Mouse (Mus musculus): ENCODE results near the gene Gm16506. TPM values are rescaled to one million over a fixed set of nuclear protein-coding genes. Genes with fewer than 3 reads are reported as not detected.
"Not testable (repeated sequence)": the region's sequence is repeated elsewhere in the genome, so short reads cannot be mapped to it uniquely, and the experiment has no call there.

Gm16506 gene
- total RNA-seq (2021): not detected
- long read RNA-seq, experiment 1: 0 reads
- long read RNA-seq, experiment 2: 0 reads

DNA sequence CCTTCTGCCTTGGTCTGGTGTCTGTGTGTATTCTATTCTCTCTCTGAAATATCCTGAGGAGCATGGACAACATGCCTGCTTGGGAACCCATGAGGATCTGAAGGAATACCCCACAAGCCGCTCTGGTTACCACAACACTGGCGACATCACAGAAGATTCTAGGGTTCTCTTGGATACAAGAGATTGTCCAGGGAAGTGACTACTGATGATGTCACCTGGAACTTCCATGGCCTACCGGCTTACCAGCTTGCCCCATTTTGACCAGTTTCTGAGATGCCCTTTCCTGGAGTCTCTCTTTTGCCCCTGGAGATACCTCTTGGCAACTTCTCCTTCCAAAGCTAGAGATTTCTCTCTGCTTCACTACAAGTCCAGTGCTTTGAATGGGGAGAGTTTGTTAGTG, at the start of gene Gm16506:
Gm16506 (minus strand) TSS at position 101 of the 400 bp plus-strand sequence.
- DNase-seq; intact Hi-C loops (cut with DNase I; ENCODE audit: low total_unique reads): not testable (repeated sequence)

DNA sequence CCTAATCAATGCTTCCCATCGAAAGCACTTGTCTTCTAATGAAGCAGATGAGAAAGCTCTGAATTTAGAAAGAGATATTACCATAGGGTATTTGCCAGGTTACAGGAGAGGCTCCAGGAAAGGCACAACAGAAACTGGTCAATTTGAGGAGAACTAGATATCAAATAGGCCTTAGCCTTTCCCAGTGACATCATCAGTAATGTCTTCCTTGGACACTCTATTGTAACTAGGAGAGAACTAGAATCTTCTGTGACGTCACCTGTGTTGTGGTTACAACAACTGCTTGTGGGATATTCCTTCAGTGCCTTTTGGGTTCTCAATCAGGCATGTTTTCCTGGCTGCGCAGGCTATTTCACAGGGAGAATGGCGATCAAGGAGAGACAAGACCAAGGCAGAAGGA, 20.3 kb upstream of the Gm16506 start, which contains the start of gene Gm6526:
Gm6526 (plus strand) TSS at position 301 of the 400 bp plus-strand sequence.
- intact Hi-C loops (cut with DNase I; ENCODE audit: low total_unique reads); DNase-seq: not testable (repeated sequence)

DNA sequence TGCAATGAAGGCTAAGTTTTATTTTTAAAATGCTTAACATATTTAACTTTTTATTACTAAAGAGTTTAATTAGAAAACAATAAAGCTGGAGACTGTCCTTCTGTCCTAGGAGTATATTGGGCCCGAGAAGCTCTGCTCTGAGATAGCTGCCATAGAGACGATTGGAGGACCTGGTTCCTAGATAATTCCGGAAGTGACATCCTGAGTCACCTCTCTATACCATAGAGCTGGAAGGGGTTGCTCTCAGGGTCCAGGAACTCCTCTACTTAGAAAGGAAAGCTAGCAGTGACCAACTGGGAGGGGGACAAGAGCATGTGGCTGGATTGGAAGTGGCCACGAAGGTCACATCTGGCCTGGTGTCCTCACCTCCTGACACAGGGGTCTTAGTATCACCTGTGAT, 29.7 kb downstream of the Gm16506 start, which contains the start of gene Gm7324:
Gm7324 (plus strand) TSS at position 208 of the 400 bp plus-strand sequence.
- intact Hi-C loops (cut with DNase I; ENCODE audit: low total_unique reads); DNase-seq: not testable (repeated sequence)

DNA sequence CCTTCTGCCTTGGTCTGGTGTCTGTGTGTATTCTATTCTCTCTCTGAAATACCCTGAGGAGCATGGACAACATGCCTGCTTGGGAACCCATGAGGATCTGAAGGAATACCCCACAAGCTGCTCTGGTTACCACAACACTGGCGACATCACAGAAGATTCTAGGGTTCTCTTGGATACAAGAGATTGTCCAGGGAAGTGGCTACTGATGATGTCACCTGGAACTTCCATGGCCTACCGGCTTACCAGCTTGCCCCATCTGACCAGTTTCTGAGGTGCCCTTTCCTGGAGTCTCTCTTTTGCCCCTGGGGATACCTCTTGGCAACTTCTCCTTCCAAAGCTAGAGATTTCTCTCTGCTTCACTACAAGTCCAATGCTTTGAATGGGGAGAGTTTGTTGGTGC, 50.2 kb downstream of the Gm16506 start, which contains the start of gene Gm8165:
Gm8165 (minus strand) TSS at position 101 of the 400 bp plus-strand sequence.
- DNase-seq; intact Hi-C loops (cut with DNase I; ENCODE audit: low total_unique reads): not testable (repeated sequence)

Other genes starting within 250 kb of the Gm16506 start
- gene Gm5799, start 183.9 kb downstream of the Gm16506 start, total RNA-seq (2021): not detected
- gene Gm17654, start 148.3 kb downstream of the Gm16506 start, total RNA-seq (2021): not detected
- not detected for gene Gm10375, start 119.5 kb downstream of the Gm16506 start, total RNA-seq (2021)
- gene Gm8165, start 50.3 kb downstream of the Gm16506 start, total RNA-seq (2021): not detected
- under 1 TPM; 0.24 to 0.25 TPM for gene Gm7324, start 29.7 kb downstream of the Gm16506 start, total RNA-seq (2021)
- gene Gm6526, start 20.4 kb upstream of the Gm16506 start, total RNA-seq (2021): not detected
- gene Gm8180, start 57.3 kb upstream of the Gm16506 start, total RNA-seq (2021): not detected
- gene Ear1, start 148.0 kb upstream of the Gm16506 start, total RNA-seq (2021): not detected
- not detected for gene Ear10, start 196.1 kb upstream of the Gm16506 start, total RNA-seq (2021)
- gene Gm8113, start 197.9 kb upstream of the Gm16506 start, total RNA-seq (2021): under 1 TPM; 0.12 to 0.18 TPM
- gene Ang5, start 229.6 kb upstream of the Gm16506 start, total RNA-seq (2021): not detected

Measured in gastrocnemius, postnatal 14 days (tissue).